Mouse (Mus musculus) adrenal gland, postnatal 36 days (tissue): ENCODE data around the gene Zscan12. TPM values are rescaled to one million over a fixed set of nuclear protein-coding genes. Genes with fewer than 3 reads are reported as not detected.

Experiments used
- DNase-seq, 2 experiments: peaks; one replicate each; pipeline ENCODE4 v3.0.0; 2021; ENCODE audit warnings: mixed read lengths in 1 of 2
- microRNA-seq: library from miRNA; unstranded; fragments of <30 nt; microRNA quantifications from one replicate; pipeline ENCODE4 v1.2.0, GENCODE M21; 2021
- total RNA-seq, 2 experiments: library from RNA; stranded (reverse); gene quantifications; 2 replicates each; pipeline ENCODE4 v1.2.3; 2021

Gene Zscan12
- total RNA-seq, 2 experiments from 2014 or later: 8.5 to 10.6 TPM

- DNase-seq: no peak
Observed at GRCm38 (mm10) chr13:21401636-21402286, 39.1 kb downstream of the Zscan12 start.

GRCm38 (mm10) chr13:21402287-21402846 is 39.7 kb downstream of the Zscan12 start, which contains the start of gene Zkscan3:
TSS of gene Zkscan3 (minus strand) at chr13:21402755.
- peak; percentile 88 to 92 for DNase-seq

- no peak for DNase-seq
Observed at GRCm38 (mm10) chr13:21402848-21403247, 40.2 kb downstream of the Zscan12 start.

GRCm38 (mm10) chr13:21407341-21407740 is 44.7 kb downstream of the Zscan12 start:
- no peak for DNase-seq

GRCm38 (mm10) chr13:21407969-21408804 is 45.6 kb downstream of the Zscan12 start:
- DNase-seq: peak; percentile 86 to 87

- no peak for DNase-seq
Observed at GRCm38 (mm10) chr13:21408805-21409459, 46.3 kb downstream of the Zscan12 start.

- no peak for DNase-seq
Observed at GRCm38 (mm10) chr13:21414231-21415212, 51.9 kb downstream of the Zscan12 start.

- DNase-seq: no peak
Observed at GRCm38 (mm10) chr13:21415266-21415665, 52.6 kb downstream of the Zscan12 start.

GRCm38 (mm10) chr13:21415750-21416149 is 53.1 kb downstream of the Zscan12 start:
- DNase-seq: no peak

GRCm38 (mm10) chr13:21417298-21418010 is 54.8 kb downstream of the Zscan12 start:
- DNase-seq: peak; percentile 22 to 42

- no peak for DNase-seq
Observed at GRCm38 (mm10) chr13:21418865-21419264, 56.2 kb downstream of the Zscan12 start.

Small RNA genes lying within 50 kb of the gene (microRNA-seq; reads per million reads assigned to microRNA genes)
- gene Mir6942: 0.75 reads per million

Other genes with a start within 250 kb of the Zscan12 start
- not detected for gene Olfr263, start 233.2 kb upstream of the Zscan12 start, total RNA-seq
- not detected for gene Olfr1368, start 217.0 kb upstream of the Zscan12 start, total RNA-seq
- gene Trim27, start 183.4 kb upstream of the Zscan12 start, total RNA-seq: 10 to 100 TPM; 53.3 to 58.8 TPM
- not detected for gene Gpx5, start 70.1 kb upstream of the Zscan12 start, total RNA-seq
- gene Gpx6, start 50.7 kb upstream of the Zscan12 start, total RNA-seq: not detected
- not detected for gene Olfr1367, start 15.9 kb upstream of the Zscan12 start, total RNA-seq
- 10 to 100 TPM; 55.6 to 64.5 TPM for gene Zkscan3, start 39.9 kb downstream of the Zscan12 start, total RNA-seq
- gene Pgbd1, start 78.2 kb downstream of the Zscan12 start, total RNA-seq: under 1 TPM; 0.79 to 0.89 TPM
- gene Zscan26, start 90.9 kb downstream of the Zscan12 start, total RNA-seq: 10 to 100 TPM; 34.5 to 39.7 TPM
- gene Nkapl, start 105.7 kb downstream of the Zscan12 start, total RNA-seq: 1 to 10 TPM in 1 of 2 experiments, under 1 TPM in 1; 0.96 to 1.4 TPM
- gene Zkscan4, start 116.1 kb downstream of the Zscan12 start, total RNA-seq: 1 to 10 TPM; 2.1 to 2.6 TPM
- gene Gm10065, start 116.6 kb downstream of the Zscan12 start, total RNA-seq: not detected
- gene AK157302, start 132.4 kb downstream of the Zscan12 start, total RNA-seq: 10 to 100 TPM; 11.0 to 12.8 TPM
- 10 to 100 TPM; 89.0 to 99.3 TPM for gene Gm11273, start 138.6 kb downstream of the Zscan12 start, total RNA-seq
- gene Zkscan8, start 168.3 kb downstream of the Zscan12 start, total RNA-seq: 10 to 100 TPM; 16.9 to 19.2 TPM
- not detected for gene Olfr1366, start 180.0 kb downstream of the Zscan12 start, total RNA-seq
- not detected for gene Olfr1535, start 197.1 kb downstream of the Zscan12 start, total RNA-seq
- gene Olfr1364, start 218.9 kb downstream of the Zscan12 start, total RNA-seq: not detected